Mouse (Mus musculus): ENCODE measurements around the gene Vmn2r96.

GRCm38 (mm10) chr17:18523991-18524390, 49.0 kb upstream of the Vmn2r96 start:
- TF ChIP-seq CTCF (conservative IDR thresholded peaks at IDR 0.05; ENCODE audit: insufficient read depth, insufficient read length, low read depth, low read length) (no peak), POLR2A (IDR thresholded peaks at IDR 0.05; ENCODE audit: low read depth, low read length) (no peak)

Measured in kidney, adult 2 months (tissue).